Mouse (Mus musculus): Measurements from ENCODE around the gene Zfp867. TPM values are rescaled to one million over a fixed set of nuclear protein-coding genes. Genes with fewer than 3 reads are reported as not detected.
A peak's percentile ranks its signal among the peaks of the same experiment; 100 is the strongest.

The Zfp867 gene
- total and polyA plus RNA-seq, 3 experiments: 0.12 to 1.3 TPM; not detected in 1

GRCm38 (mm10) chr11:59471413-59472325 lies 605 bp downstream of the Zfp867 start:
- H3K4me1 ChIP-seq (ENCODE audit: control insufficient read depth in 1 of 2, insufficient read depth in 2 of 2, low read length in 2 of 2): no peaks in the 10 kb centered on the region
- H3K9ac ChIP-seq (ENCODE audit: control insufficient read depth, low read depth, low read length, poor library complexity, severe bottlenecking): no peak overlapping the region
- H3K27me3 ChIP-seq (ENCODE audit: control insufficient read depth in 1 of 2, insufficient read depth in 2 of 2, low read length in 2 of 2): peaks cover 0 to 2% of the 10 kb centered on the region in 2 experiments; a peak in 2 of 4 replicates
- no peaks in the 10 kb centered on the region for H3K79me2 ChIP-seq (ENCODE audit: control insufficient read depth, insufficient read depth, low read length, poor library complexity)
- no peak overlapping the region for H3K4me3 ChIP-seq (ENCODE audit: control insufficient read depth in 1 of 2, insufficient read depth in 1 of 2, low read depth in 2 of 2, low read length in 2 of 2)
- no peak for TF ChIP-seq RAD21 (IDR thresholded peaks at IDR 0.05; ENCODE audit: low read depth, low read length)
- TF ChIP-seq ZMIZ1 (IDR thresholded peaks at IDR 0.05; ENCODE audit: low read depth, low read length): no peak
- TF ChIP-seq MEF2A (IDR thresholded peaks at IDR 0.05; ENCODE audit: extremely low read depth, insufficient replicate concordance, low read depth, low read length, poor library complexity, severe bottlenecking): no peak
- TF ChIP-seq SMC3 (IDR thresholded peaks at IDR 0.05; ENCODE audit: low read depth, low read length): no peak
- TF ChIP-seq SIN3A (IDR thresholded peaks at IDR 0.05; ENCODE audit: low read length): no peak
- TF ChIP-seq CTCF (IDR thresholded peaks at IDR 0.05 in 2 of 3, conservative IDR thresholded peaks at IDR 0.05 in 1 of 3; ENCODE audit: control insufficient read depth in 1 of 3, insufficient read depth in 1 of 3, low read depth in 2 of 3, low read length in 3 of 3, poor library complexity in 1 of 3, severe bottlenecking in 1 of 3): no peak
- TF ChIP-seq NRF1 (IDR thresholded peaks at IDR 0.05; ENCODE audit: insufficient read depth, low read depth, low read length, poor library complexity, severe bottlenecking): no peak
- TF ChIP-seq POLR2A (IDR thresholded peaks at IDR 0.05; ENCODE audit: control insufficient read depth in 1 of 2, insufficient read depth in 1 of 2, low read depth in 1 of 2, low read length in 2 of 2, poor library complexity in 1 of 2): no peak
- DNase-seq (ENCODE audit: low read depth, low spot score): no peak
- H3K9me3 ChIP-seq (replicated peaks; ENCODE audit: insufficient read depth, low read length): no peaks in the 10 kb centered on the region
- no peak overlapping the region for H3K27ac ChIP-seq (ENCODE audit: control insufficient read depth, low read depth, low read length)
- no peaks in the 10 kb centered on the region for H3K36me3 ChIP-seq (ENCODE audit: control insufficient read depth in 1 of 2, insufficient read depth in 2 of 2, low read length in 2 of 2)

DNA sequence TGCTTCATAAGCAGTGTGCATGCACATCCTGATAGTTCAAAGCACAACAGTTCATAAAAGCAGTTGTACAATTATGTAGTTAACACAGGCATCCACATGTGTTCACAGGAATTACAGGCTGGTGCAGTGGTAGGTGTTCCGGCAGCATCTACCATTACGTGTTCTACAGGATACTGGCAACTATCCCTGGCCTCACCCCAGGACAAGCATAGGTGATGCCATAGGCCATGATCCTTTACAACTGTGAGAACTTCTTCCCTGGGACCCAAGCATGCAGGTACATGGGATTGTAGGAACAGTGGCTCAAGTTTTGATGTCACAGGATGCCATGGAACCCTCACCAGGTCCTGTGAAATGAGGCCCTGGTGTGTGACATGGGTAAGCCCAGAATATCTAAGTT lies 11.8 kb downstream of the Zfp867 start:
- Histone ChIP-seq H3K9ac (ENCODE audit: control insufficient read depth, low read depth, low read length, poor library complexity, severe bottlenecking) (no peak overlapping the region), H3K79me2 (ENCODE audit: control insufficient read depth, insufficient read depth, low read length, poor library complexity) (no peaks in the 10 kb centered on the region), H3K4me1 (ENCODE audit: control insufficient read depth in 1 of 2, insufficient read depth in 2 of 2, low read length in 2 of 2) (no peaks in the 10 kb centered on the region), H3K36me3 (ENCODE audit: control insufficient read depth in 1 of 2, insufficient read depth in 2 of 2, low read length in 2 of 2) (peaks cover 0 to 2% of the 10 kb centered on the region in 2 experiments; a peak in 2 of 4 replicates), H3K4me3 (ENCODE audit: control insufficient read depth in 1 of 2, insufficient read depth in 1 of 2, low read depth in 2 of 2, low read length in 2 of 2) (no peak overlapping the region), H3K9me3 (replicated peaks; ENCODE audit: insufficient read depth, low read length) (no peaks in the 10 kb centered on the region), H3K27me3 (ENCODE audit: control insufficient read depth in 1 of 2, insufficient read depth in 2 of 2, low read length in 2 of 2) (no peaks in the 10 kb centered on the region), H3K27ac (ENCODE audit: control insufficient read depth, low read depth, low read length) (no peak overlapping the region)
- no peak for DNase-seq (ENCODE audit: low read depth, low spot score)
- TF ChIP-seq POLR2AphosphoS2 (IDR thresholded peaks at IDR 0.05; ENCODE audit: low read length): 0 out of 2 replicates have a peak, but pooled peaks have one; percentile 51
- TF ChIP-seq SIN3A (IDR thresholded peaks at IDR 0.05; ENCODE audit: low read length): no peak
- no peak for TF ChIP-seq USF1 (IDR thresholded peaks at IDR 0.05; ENCODE audit: low read depth, low read length)

- Histone ChIP-seq H3K9me3 (replicated peaks; ENCODE audit: insufficient read depth, low read length) (no peaks in the 10 kb centered on the region), H3K27ac (ENCODE audit: control insufficient read depth, low read depth, low read length) (no peak overlapping the region), H3K4me3 (ENCODE audit: control insufficient read depth in 1 of 2, insufficient read depth in 1 of 2, low read depth in 2 of 2, low read length in 2 of 2) (no peak overlapping the region), H3K79me2 (ENCODE audit: control insufficient read depth, insufficient read depth, low read length, poor library complexity) (no peaks in the 10 kb centered on the region), H3K9ac (ENCODE audit: control insufficient read depth, low read depth, low read length, poor library complexity, severe bottlenecking) (no peak overlapping the region), H3K4me1 (ENCODE audit: control insufficient read depth in 1 of 2, insufficient read depth in 2 of 2, low read length in 2 of 2) (no peaks in the 10 kb centered on the region), H3K36me3 (ENCODE audit: control insufficient read depth in 1 of 2, insufficient read depth in 2 of 2, low read length in 2 of 2) (peaks cover 0 to 8% of the 10 kb centered on the region in 2 experiments; a peak in 2 of 4 replicates), H3K27me3 (ENCODE audit: control insufficient read depth in 1 of 2, insufficient read depth in 2 of 2, low read length in 2 of 2) (no peaks in the 10 kb centered on the region)
- no peak for DNase-seq (ENCODE audit: low read depth, low spot score)
- 0 out of 2 replicates have a peak, but pooled peaks have one; percentile 39 for TF ChIP-seq POLR2AphosphoS2 (IDR thresholded peaks at IDR 0.05; ENCODE audit: low read length)
- no peak for TF ChIP-seq USF2 (IDR thresholded peaks at IDR 0.05; ENCODE audit: borderline replicate concordance in 1 of 2, insufficient read depth in 1 of 2, low read depth in 1 of 2, low read length in 2 of 2)
- 0 out of 4 replicates have a peak, but pooled peaks of 1 of the 2 experiments have one; percentile 33 for TF ChIP-seq POLR2A (IDR thresholded peaks at IDR 0.05; ENCODE audit: control insufficient read depth in 1 of 2, insufficient read depth in 1 of 2, low read depth in 1 of 2, low read length in 2 of 2, poor library complexity in 1 of 2)
Observed at GRCm38 (mm10) chr11:59458973-59459372, 13.3 kb downstream of the Zfp867 start.

Measured in MEL (cell line).